Mouse (Mus musculus) v-Abl transformed pro-B cells (cell line): Measurements from ENCODE around the gene Acsl6.
"Not testable (repeated sequence)": the region's sequence is repeated elsewhere in the genome, so short reads cannot be mapped to it uniquely, and the experiment has no call there.

Experiments
- in situ Hi-C, 2 experiments: fragments of 400-800 bp; cut with MboI; formaldehyde crosslinking; loops; one replicate each; pipeline ENCODE4 v1.15.1; 2025; ENCODE audit not compliant: unreplicated experiment in 2 of 2

The Acsl6 gene

GRCm38 (mm10) chr11:54303728-54304470 is at the start of gene Acsl6:
Gene Acsl6, plus strand, starts transcription at chr11:54303798.
- in situ Hi-C loops = loop anchor here (10.0 to 25.0 kb wide), 4 partner anchors 231 to 621 kb away; no protein-coding TSS in a partner anchor

- in situ Hi-C loops = loop anchor here in 1 of 2 experiments (25.0 kb wide), 2 partner anchors 517 to 792 kb away; partner anchors contain the start of genes Gm10447, Gm9837 and Shroom1
Measured at GRCm38 (mm10) chr11:54254114-54254513, 49.5 kb upstream of the Acsl6 start.

GRCm38 (mm10) chr11:54256624-54257376 is 46.8 kb upstream of the Acsl6 start:
- in situ Hi-C loops = loop anchor here in 1 of 2 experiments (5.0 to 25.0 kb wide), 5 partner anchors 114 to 794 kb away; partner anchors contain the start of genes Gm10447, Gm9837 and Shroom1

- in situ Hi-C loops = loop anchor here in 1 of 2 experiments (25.0 kb wide), 2 partner anchors 526 to 801 kb away; partner anchors contain the start of genes Gm10447, Gm9837 and Shroom1
Measured at GRCm38 (mm10) chr11:54263405-54264031, 40.1 kb upstream of the Acsl6 start.

- in situ Hi-C loops = loop anchor here in 1 of 2 experiments (25.0 kb wide), 2 partner anchors 527 to 802 kb away; partner anchors contain the start of genes Gm10447, Gm9837 and Shroom1
Measured at GRCm38 (mm10) chr11:54264542-54264941, 39.1 kb upstream of the Acsl6 start.

DNA sequence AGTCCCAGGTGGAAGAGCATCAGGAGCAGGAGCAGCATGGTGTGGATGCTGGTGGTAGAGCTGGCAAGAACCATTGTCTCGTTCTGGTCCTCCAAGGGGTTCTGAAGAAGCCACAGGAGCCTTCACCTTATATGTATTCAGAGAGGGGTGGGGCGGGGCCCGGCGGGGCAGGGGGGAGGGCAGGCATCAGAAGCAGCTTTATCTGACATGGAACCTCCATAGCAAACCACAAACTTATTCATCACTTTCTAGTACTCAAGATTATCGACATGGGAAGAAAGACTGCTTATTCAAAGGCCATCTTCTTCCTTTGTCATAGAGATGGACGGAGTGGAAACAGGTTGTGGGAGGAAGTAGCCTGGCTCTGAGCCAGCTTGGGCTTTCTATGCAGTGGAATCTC is 36.4 kb upstream of the Acsl6 start, which contains the start of gene Il3:
Gene Il3, minus strand, starts transcription at position 101 of the 400 bp plus-strand sequence.
- in situ Hi-C loops = loop anchor here in 1 of 2 experiments (25.0 kb wide), 2 partner anchors 530 to 805 kb away; partner anchors contain the start of genes Gm10447, Gm9837 and Shroom1

- in situ Hi-C loops = loop anchor here in 1 of 2 experiments (25.0 kb wide), 2 partner anchors 532 to 807 kb away; partner anchors contain the start of genes Gm10447, Gm9837 and Shroom1
Measured at GRCm38 (mm10) chr11:54269191-54269896, 34.3 kb upstream of the Acsl6 start.

DNA sequence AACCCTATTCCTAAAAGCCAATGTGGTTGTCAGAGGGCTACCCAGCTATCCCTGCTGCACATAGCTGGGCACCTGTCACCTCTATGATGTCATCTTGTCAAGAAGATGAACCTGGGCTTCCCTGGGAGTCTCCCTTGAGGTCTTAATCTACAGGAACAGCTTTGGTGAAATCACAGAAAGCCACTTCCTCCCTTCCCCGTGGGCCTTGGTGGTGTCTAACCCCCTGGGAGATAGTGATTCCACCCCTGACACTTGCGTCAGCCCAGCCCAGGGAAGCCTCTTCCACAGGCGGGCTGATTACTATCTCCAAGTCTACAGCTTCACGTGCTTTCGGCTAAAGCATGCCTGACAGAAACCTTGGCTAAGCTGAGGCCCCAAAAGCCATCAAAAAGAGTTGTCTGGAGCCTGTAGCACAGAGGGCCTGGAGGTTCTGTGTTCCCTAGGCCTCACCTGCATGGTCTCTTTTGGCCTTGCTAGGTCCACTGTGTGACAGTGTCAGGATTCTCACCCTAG is 32.1 kb upstream of the Acsl6 start:
- in situ Hi-C loops = loop anchor here in 1 of 2 experiments (25.0 kb wide), 2 partner anchors 534 to 809 kb away; partner anchors contain the start of genes Gm10447, Gm9837 and Shroom1

- in situ Hi-C loops = no loop called here
Measured at GRCm38 (mm10) chr11:54287821-54288453, 15.7 kb upstream of the Acsl6 start.

DNA sequence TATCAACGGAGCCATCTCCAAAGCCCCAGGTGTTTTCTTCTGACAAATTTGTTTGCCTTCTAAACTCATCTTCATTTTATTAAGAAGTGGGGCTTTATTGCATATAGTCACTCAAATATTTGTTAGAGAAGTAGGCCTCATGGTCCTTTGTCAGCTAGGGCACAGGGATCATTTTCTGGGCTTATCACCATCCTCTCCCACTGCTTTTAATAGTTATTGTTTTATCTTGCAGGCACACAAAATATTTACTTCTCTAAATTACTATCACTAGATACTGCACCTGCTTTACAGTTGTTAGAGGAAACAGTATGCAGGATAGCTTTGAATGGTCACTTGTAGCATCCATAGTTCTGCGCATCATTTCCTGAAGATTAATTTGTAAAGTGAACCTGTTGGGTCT is 11.4 kb upstream of the Acsl6 start:
- in situ Hi-C loops = no loop called here

- in situ Hi-C loops = no loop called here
Measured at GRCm38 (mm10) chr11:54293980-54294807, 9.4 kb upstream of the Acsl6 start.

- in situ Hi-C loops = no loop called here
Measured at GRCm38 (mm10) chr11:54295971-54296370, 7.6 kb upstream of the Acsl6 start.

DNA sequence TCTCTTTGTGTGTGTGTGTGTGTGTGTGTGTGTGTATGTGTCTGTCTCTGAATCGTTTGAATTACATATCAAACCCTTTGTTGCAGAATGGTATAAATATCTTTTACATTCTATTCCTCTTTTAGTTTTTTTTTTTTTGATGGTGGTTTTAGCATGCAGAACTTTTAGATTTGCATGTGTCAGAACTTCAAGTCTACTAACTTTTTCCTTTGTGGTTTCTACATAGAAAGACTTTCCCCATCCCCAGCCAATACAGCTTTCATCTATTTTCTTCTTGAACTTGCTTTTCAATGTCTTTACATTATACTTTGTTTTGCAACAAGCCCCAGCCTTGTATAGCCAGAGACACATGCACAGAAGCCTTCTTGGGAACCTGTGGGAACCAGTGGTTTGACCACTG is 6.9 kb upstream of the Acsl6 start:
- in situ Hi-C loops = no loop called here

DNA sequence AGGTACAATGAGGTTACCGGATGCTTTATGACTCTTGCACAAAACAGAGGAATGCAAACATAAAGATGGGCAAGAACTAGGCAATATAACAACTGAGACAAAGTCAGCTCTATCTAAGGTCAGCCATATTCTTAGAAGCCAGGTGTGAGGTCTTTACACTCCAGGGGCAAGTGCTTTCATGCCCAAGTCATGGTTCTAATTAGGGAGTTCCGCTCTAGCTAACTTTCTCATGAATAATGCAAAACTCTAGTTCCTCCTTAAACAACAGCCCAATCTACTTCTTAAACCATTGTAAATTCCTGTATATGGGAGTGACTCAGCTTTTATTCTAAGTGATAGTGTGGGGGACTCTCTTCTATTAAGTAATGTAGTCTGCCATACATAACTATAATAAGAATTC is 6.1 kb upstream of the Acsl6 start:
- in situ Hi-C loops = not testable (repeated sequence)

- in situ Hi-C loops = no loop called here
Measured at GRCm38 (mm10) chr11:54298777-54299176, 4.8 kb upstream of the Acsl6 start.

DNA sequence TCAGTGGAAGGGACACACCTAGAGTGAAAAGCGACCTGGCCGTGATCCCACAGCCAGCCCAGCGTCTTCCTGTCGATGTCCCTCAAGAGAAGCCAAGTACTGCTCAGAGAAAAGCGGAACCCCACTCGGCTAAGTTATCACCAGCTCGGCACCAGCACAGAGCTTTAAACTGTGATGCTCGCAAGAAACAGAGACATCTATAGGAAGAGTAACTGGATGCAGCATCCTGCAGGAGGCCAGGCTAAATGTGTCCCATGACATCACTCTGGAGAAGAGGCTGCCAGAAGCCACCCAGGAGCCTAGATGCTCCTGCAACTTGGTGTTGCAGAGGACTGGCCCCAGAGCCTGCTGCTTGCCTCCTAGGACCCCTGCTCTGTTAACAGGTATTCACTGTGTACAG is 1.6 kb upstream of the Acsl6 start:
- in situ Hi-C loops = loop anchor here (10.0 to 25.0 kb wide), 4 partner anchors 233 to 623 kb away; no protein-coding TSS in a partner anchor

DNA sequence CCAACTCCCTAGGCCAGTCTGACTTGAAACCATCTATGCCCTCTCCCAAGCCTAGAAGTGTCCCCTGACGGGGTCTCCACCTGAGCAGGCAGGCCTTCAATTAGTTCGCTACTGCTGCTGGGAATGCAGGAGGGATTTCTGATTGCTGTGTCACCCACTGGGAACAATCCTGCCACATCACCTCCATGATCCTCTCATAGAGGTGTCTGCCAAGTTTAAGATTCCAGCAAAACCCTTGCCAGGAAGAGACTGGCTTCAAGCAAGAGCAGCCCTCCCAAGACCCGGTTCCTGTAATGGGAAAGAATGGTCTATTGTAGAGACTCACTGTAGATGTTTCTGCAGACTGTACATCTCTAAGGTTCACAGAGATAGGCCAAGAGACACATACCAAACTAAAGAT is 992 bp upstream of the Acsl6 start:
- in situ Hi-C loops = loop anchor here (10.0 to 25.0 kb wide), 4 partner anchors 232 to 622 kb away; no protein-coding TSS in a partner anchor
